Mouse (Mus musculus): ENCODE measurements at regions not wholly inside any gene's neighbourhood (a gene's known extent, or its start where the extent isn't known, plus 50 kb on each side); places are given as distances from the start of the nearest gene placed in this dataset.

- ATAC-seq (replicated peaks; ENCODE audit: insufficient number of reproducible peaks, low FRiP score, low TSS enrichment, low read depth): no peak
- Histone ChIP-seq H3K4me3 (ENCODE audit: low read depth, low read length) (no peak overlapping the region), H3K4me2 (ENCODE audit: low read depth, low read length) (no peak overlapping the region), H3K27me3 (ENCODE audit: control insufficient read depth, insufficient read depth, low read length) (no peaks in the 10 kb centered on the region), H3K4me1 (ENCODE audit: control insufficient read depth, insufficient read depth, low read length) (no peaks in the 10 kb centered on the region), H3K9ac (replicated peaks; ENCODE audit: low read length) (no peak overlapping the region), H3K27ac (replicated peaks; ENCODE audit: low read depth, low read length) (no peak overlapping the region), H3K36me3 (replicated peaks; ENCODE audit: control insufficient read depth, insufficient read depth, low read depth, low read length) (no peaks in the 10 kb centered on the region), H3K9me3 (replicated peaks; ENCODE audit: control insufficient read depth, low read length) (no peaks in the 10 kb centered on the region)
- whole genome bisulfite sequencing: 65% methylated on average over 6 of the region's 6 CpGs
- DNase-seq (ENCODE audit: low spot score): no peak
Measured at GRCm38 (mm10) chr2:167863616-167864015, 68.2 kb upstream of the Ptpn1 start.

DNA sequence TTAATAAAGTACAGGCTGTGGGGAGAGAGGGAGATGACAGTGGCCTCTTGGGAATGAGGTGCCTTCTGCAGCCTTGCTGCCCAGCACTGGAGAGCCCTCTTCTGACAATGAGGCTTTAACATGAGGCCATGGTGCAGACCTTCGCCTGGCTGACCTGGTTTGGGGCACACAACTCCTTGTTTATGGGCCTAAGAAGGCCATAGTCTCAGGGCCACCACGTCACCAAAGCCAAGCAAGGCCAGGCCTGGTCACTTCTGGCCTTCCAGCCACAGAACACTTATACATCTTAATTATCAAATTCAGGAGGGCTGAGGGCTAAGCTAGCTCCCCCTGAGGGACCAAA, 70.7 kb upstream of the Ptpn1 start:
- Histone ChIP-seq H3K4me1 (ENCODE audit: control insufficient read depth, insufficient read depth, low read length) (no peaks in the 10 kb centered on the region; the same call in 1 of the 2 replicates), H3K4me2 (ENCODE audit: low read depth, low read length) (no peak overlapping the region), H3K4me3 (ENCODE audit: low read depth, low read length) (no peak overlapping the region), H3K9ac (replicated peaks; ENCODE audit: low read length) (no peak overlapping the region), H3K27ac (replicated peaks; ENCODE audit: low read depth, low read length) (no peak overlapping the region), H3K9me3 (replicated peaks; ENCODE audit: control insufficient read depth, low read length) (no peaks in the 10 kb centered on the region), H3K36me3 (replicated peaks; ENCODE audit: control insufficient read depth, insufficient read depth, low read depth, low read length) (no peaks in the 10 kb centered on the region), H3K27me3 (ENCODE audit: control insufficient read depth, insufficient read depth, low read length) (no peaks in the 10 kb centered on the region)
- ATAC-seq (replicated peaks; ENCODE audit: insufficient number of reproducible peaks, low FRiP score, low TSS enrichment, low read depth): no peak
- no peak for DNase-seq (ENCODE audit: low spot score)
- 71% methylated on average over 2 of the region's 2 CpGs for WGBS

GRCm38 (mm10) chr2:167860457-167861177, 71.2 kb upstream of the Ptpn1 start:
- H3K36me3 ChIP-seq (replicated peaks; ENCODE audit: control insufficient read depth, insufficient read depth, low read depth, low read length): no peaks in the 10 kb centered on the region
- ATAC-seq (replicated peaks; ENCODE audit: insufficient number of reproducible peaks, low FRiP score, low TSS enrichment, low read depth) (no peak), DNase-seq (ENCODE audit: low spot score) (no peak)
- no peak overlapping the region for H3K4me3 ChIP-seq (ENCODE audit: low read depth, low read length)
- no peak overlapping the region for H3K27ac ChIP-seq (replicated peaks; ENCODE audit: low read depth, low read length)
- WGBS: 52% methylated on average over 10 of the region's 10 CpGs
- H3K4me2 ChIP-seq (ENCODE audit: low read depth, low read length): no peak overlapping the region
- no peaks in the 10 kb centered on the region for H3K9me3 ChIP-seq (replicated peaks; ENCODE audit: control insufficient read depth, low read length)
- no peak overlapping the region for H3K9ac ChIP-seq (replicated peaks; ENCODE audit: low read length)
- H3K4me1 ChIP-seq (ENCODE audit: control insufficient read depth, insufficient read depth, low read length): no peaks in the 10 kb centered on the region; the same call in 1 of the 2 replicates
- H3K27me3 ChIP-seq (ENCODE audit: control insufficient read depth, insufficient read depth, low read length): no peaks in the 10 kb centered on the region

GRCm38 (mm10) chr2:167859575-167859974, 72.3 kb upstream of the Ptpn1 start:
- Histone ChIP-seq H3K4me1 (ENCODE audit: control insufficient read depth, insufficient read depth, low read length) (no peaks in the 10 kb centered on the region; the same call in 1 of the 2 replicates), H3K4me2 (ENCODE audit: low read depth, low read length) (no peak overlapping the region), H3K27ac (replicated peaks; ENCODE audit: low read depth, low read length) (no peak overlapping the region), H3K9ac (replicated peaks; ENCODE audit: low read length) (no peak overlapping the region), H3K27me3 (ENCODE audit: control insufficient read depth, insufficient read depth, low read length) (no peaks in the 10 kb centered on the region), H3K4me3 (ENCODE audit: low read depth, low read length) (no peak overlapping the region), H3K9me3 (replicated peaks; ENCODE audit: control insufficient read depth, low read length) (no peaks in the 10 kb centered on the region), H3K36me3 (replicated peaks; ENCODE audit: control insufficient read depth, insufficient read depth, low read depth, low read length) (no peaks in the 10 kb centered on the region)
- no peak for ATAC-seq (replicated peaks; ENCODE audit: insufficient number of reproducible peaks, low FRiP score, low TSS enrichment, low read depth)
- 57% methylated on average over 10 of the region's 10 CpGs for WGBS
- DNase-seq (ENCODE audit: low spot score): peak; percentile 24

DNA sequence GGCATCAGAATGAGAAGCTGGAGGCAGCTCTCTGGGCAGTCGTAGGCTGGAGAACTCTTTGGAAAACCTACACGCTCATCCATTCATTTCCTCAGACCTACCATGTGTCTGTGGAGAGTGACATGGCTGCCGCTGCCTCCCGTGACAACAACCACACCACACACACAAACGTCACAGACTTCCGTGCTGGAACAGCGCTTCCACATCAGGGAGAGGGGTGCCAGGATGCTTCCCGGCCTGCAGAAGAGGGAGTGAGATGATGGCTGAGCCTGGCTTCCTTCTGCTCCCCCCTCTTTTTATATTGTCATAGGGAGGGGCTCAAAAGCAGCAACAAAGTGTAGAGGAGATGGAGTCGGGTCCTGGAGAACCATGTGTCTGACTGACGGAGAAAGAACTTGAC, 73.5 kb upstream of the Ptpn1 start:
- Histone ChIP-seq H3K9ac (replicated peaks; ENCODE audit: low read length) (no peak overlapping the region), H3K4me3 (ENCODE audit: low read depth, low read length) (no peak overlapping the region), H3K27me3 (ENCODE audit: control insufficient read depth, insufficient read depth, low read length) (no peaks in the 10 kb centered on the region), H3K9me3 (replicated peaks; ENCODE audit: control insufficient read depth, low read length) (no peaks in the 10 kb centered on the region), H3K36me3 (replicated peaks; ENCODE audit: control insufficient read depth, insufficient read depth, low read depth, low read length) (no peaks in the 10 kb centered on the region), H3K27ac (replicated peaks; ENCODE audit: low read depth, low read length) (no peak overlapping the region), H3K4me1 (ENCODE audit: control insufficient read depth, insufficient read depth, low read length) (no peaks in the 10 kb centered on the region; the same call in 1 of the 2 replicates), H3K4me2 (ENCODE audit: low read depth, low read length) (no peak overlapping the region)
- WGBS: 60% methylated on average over 10 of the region's 10 CpGs
- ATAC-seq (replicated peaks; ENCODE audit: insufficient number of reproducible peaks, low FRiP score, low TSS enrichment, low read depth) (no peak), DNase-seq (ENCODE audit: low spot score) (no peak)

DNA sequence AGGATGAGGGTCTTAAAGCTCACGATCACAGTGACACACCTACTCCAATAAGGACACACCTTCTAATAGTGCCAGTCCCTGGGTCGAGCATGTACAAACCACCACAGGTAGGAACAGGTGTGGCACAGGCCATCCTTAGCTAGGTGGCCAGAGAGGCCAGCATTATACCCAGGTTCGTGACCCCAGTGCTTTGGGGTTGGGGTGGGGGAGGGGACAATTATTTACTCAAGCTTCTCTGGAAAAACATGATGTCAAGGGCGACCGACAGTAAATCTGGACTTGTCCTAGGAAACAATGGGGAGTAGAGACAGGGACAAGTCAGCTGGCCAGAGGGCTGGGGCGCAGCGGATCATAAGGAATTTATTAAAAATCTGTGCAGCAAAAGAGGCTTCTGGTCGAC, 73.9 kb upstream of the Ptpn1 start:
- no peak overlapping the region for H3K4me3 ChIP-seq (ENCODE audit: low read depth, low read length)
- no peak overlapping the region for H3K4me2 ChIP-seq (ENCODE audit: low read depth, low read length)
- ATAC-seq (replicated peaks; ENCODE audit: insufficient number of reproducible peaks, low FRiP score, low TSS enrichment, low read depth) (no peak), DNase-seq (ENCODE audit: low spot score) (no peak)
- WGBS: 54% methylated on average over 8 of the region's 8 CpGs
- H3K36me3 ChIP-seq (replicated peaks; ENCODE audit: control insufficient read depth, insufficient read depth, low read depth, low read length): no peaks in the 10 kb centered on the region
- H3K4me1 ChIP-seq (ENCODE audit: control insufficient read depth, insufficient read depth, low read length): no peaks in the 10 kb centered on the region; the same call in 1 of the 2 replicates
- no peak overlapping the region for H3K9ac ChIP-seq (replicated peaks; ENCODE audit: low read length)
- no peaks in the 10 kb centered on the region for H3K9me3 ChIP-seq (replicated peaks; ENCODE audit: control insufficient read depth, low read length)
- H3K27ac ChIP-seq (replicated peaks; ENCODE audit: low read depth, low read length): no peak overlapping the region
- no peaks in the 10 kb centered on the region for H3K27me3 ChIP-seq (ENCODE audit: control insufficient read depth, insufficient read depth, low read length)

- WGBS: 76% methylated on average over 10 of the region's 10 CpGs
- no peak for ATAC-seq (replicated peaks; ENCODE audit: insufficient number of reproducible peaks, low FRiP score, low TSS enrichment, low read depth)
- no peak overlapping the region for H3K4me3 ChIP-seq (ENCODE audit: low read depth, low read length)
- no peaks in the 10 kb centered on the region; the same call in 1 of the 2 replicates for H3K4me1 ChIP-seq (ENCODE audit: control insufficient read depth, insufficient read depth, low read length)
- no peak overlapping the region for H3K27ac ChIP-seq (replicated peaks; ENCODE audit: low read depth, low read length)
- DNase-seq (ENCODE audit: low spot score): no peak
- H3K27me3 ChIP-seq (ENCODE audit: control insufficient read depth, insufficient read depth, low read length): no peaks in the 10 kb centered on the region
- no peak overlapping the region for H3K4me2 ChIP-seq (ENCODE audit: low read depth, low read length)
- H3K36me3 ChIP-seq (replicated peaks; ENCODE audit: control insufficient read depth, insufficient read depth, low read depth, low read length): no peaks in the 10 kb centered on the region
- H3K9ac ChIP-seq (replicated peaks; ENCODE audit: low read length): no peak overlapping the region
- H3K9me3 ChIP-seq (replicated peaks; ENCODE audit: control insufficient read depth, low read length): no peaks in the 10 kb centered on the region
Measured at GRCm38 (mm10) chr2:167856920-167857475, 74.9 kb upstream of the Ptpn1 start.

DNA sequence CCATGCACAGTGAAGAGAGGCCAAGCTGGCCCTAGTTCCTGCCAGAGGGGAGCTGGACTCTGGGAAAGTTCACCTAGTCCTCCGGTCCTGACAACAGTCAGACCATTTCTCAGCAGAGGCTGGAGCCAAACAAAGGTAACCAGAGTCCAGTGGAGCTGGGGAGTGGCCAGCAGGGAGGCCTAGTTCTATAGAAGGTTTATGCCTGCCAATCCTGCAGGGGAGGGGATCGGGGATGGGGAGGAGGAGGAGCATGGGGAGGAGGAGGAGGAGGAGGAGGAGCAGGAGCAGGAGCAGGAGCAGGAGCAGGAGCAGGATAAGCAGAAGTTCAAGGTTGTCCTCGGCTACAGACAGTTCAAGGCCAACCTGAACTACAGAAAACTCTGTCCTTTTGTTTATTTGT, 75.8 kb upstream of the Ptpn1 start:
- no peak for ATAC-seq (replicated peaks; ENCODE audit: insufficient number of reproducible peaks, low FRiP score, low TSS enrichment, low read depth)
- Histone ChIP-seq H3K4me1 (ENCODE audit: control insufficient read depth, insufficient read depth, low read length) (peaks cover 3% of the 10 kb centered on the region), H3K9me3 (replicated peaks; ENCODE audit: control insufficient read depth, low read length) (no peaks in the 10 kb centered on the region)

More for the DNA sequence above, 75.8 kb upstream of the Ptpn1 start:
- Histone ChIP-seq H3K9ac (replicated peaks; ENCODE audit: low read length) (no peak overlapping the region), H3K36me3 (replicated peaks; ENCODE audit: control insufficient read depth, insufficient read depth, low read depth, low read length) (no peaks in the 10 kb centered on the region), H3K27ac (replicated peaks; ENCODE audit: low read depth, low read length) (no peak overlapping the region), H3K27me3 (ENCODE audit: control insufficient read depth, insufficient read depth, low read length) (no peaks in the 10 kb centered on the region), H3K4me3 (ENCODE audit: low read depth, low read length) (no peak overlapping the region), H3K4me2 (ENCODE audit: low read depth, low read length) (no peak overlapping the region)
- 76% methylated on average over 3 of the region's 3 CpGs for WGBS
- DNase-seq (ENCODE audit: low spot score): no peak
